Mouse (Mus musculus): Measurements from ENCODE around the gene Rictor.
"Not testable (repeated sequence)": the region's sequence is repeated elsewhere in the genome, so short reads cannot be mapped to it uniquely, and the experiment has no call there.

The Rictor gene

DNA sequence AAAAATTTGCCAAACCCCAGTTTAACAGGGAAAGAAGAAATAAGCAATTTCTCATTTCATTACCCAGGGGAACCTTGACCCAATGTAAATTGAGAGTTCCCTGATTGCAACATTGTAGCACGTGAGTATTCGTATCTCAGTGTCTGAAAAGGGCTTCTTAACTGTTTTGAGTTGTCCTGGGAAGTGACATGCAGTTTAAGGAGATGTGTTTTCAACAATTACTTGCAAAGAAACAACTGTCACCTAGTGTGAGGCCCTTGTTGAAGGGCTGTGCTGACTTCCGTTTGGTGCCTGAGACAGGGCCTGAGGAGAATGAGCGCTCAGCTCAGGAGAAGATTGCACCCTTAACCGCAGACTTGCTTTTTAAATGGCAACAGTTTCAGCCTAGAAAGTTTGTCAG lies 24.9 kb downstream of the Rictor start:
- in situ Hi-C loops (cut with MseI, MboI): no loop called here

DNA sequence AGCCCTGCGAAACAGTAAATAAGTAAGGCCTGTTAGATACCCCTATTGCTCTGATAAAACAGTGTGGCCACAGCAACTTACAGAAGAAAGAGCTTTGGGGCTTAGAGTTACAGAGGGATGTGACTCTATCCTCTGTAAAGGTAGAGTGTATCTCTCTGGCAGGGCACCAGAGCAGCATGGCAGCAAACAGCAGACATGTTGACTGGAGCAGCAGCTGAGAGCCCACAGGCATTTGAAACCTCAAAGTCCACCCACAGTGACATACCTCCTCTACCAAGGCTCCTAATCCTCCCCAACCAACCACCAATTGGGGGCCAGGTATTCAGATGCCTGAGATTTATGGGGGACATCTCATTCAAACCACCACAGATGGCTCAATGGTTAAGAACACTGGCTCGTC lies 31.0 kb downstream of the Rictor start:
- in situ Hi-C loops (cut with MseI, MboI): no loop called here

DNA sequence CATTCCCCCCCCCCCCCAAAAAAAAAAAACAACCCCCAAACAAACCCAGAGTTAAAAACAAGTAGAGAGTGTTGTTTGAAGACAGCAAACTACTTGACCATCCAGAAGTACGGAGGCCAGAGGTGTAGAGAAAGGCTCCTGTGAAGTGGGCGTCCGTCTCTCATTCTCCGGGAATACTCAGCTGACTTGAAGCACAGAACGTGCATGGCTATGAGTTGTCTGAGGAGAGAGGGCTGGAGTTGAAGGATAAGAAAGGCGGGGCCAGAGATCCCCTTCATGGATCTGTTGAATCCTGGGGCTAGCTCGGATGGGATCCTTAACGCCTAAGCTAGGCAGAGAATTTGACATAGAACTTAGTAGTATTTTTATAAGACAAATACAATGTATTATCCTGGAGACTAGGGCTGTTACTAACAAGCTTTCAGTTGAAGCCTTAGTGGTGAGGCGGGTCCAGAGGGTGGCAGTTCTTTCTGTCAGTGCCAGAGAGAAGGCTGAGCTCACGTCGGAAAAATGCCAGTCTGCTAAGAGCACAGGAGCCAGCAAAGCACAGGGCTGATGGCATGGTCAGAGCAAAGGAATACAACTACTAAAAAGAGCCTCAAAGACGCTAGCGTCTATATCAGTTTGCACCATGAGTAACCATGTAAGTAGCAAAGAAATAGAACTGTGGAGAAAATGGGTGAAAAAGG lies 34.3 kb downstream of the Rictor start:
- in situ Hi-C loops (cut with MseI, MboI): no loop called here

DNA sequence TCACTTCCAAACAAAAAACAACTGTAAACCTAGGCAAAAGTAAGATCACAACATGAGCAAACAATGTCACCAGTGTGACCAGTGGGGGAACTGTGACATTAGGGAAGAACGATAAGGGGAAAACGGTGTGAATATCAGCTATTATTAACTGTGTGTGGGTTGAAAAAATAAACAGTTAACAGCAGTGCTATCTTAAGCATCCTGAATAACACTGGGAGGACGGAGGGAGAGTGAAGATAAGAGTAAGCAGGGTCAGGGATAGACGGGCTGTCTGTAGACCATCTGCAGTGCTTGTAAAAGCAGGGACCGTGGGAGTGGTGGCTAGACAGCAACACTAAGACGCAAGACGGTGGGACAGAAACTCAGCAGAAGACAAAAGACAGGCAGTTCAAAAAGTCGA lies 35.5 kb downstream of the Rictor start:
- in situ Hi-C loops (cut with MseI, MboI): no loop called here

DNA sequence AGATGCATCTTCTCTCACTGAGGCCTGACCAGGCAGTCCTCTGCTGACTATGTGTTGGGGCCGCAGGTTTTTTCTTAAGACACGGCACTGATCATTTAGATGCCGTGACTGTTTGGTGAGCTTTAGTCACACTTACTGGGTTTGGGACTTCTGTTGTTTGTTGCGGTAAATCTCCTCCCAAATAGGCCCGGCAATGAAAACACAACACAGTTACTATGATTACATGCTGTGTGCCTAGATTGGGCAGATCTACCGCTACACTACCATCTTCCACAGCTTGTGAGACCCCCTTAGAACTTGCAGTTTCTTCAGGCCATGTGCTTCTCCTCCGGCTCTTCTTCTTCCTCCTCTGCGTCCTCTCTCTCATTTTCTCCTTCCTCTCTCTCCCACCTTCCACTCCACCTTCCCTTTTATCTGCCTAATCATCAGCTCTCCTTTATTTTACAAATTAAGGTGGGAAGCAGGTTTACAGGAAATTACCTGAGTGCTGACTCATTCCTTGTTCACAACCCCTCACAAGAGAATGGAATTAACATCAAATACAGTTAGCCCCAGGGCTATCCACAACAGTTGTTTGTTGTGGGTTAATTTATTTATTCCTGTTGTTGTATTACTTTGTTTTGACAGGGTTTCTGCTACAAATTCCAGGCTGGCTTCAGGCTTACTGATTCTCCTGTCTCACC lies 38.3 kb downstream of the Rictor start:
- in situ Hi-C loops (cut with MseI, MboI): not testable (repeated sequence)

- in situ Hi-C loops (cut with MseI, MboI): no loop called here
Measured at GRCm38 (mm10) chr15:6747001-6747400, 38.8 kb downstream of the Rictor start.

- in situ Hi-C loops (cut with MseI, MboI): no loop called here
Measured at GRCm38 (mm10) chr15:6754400-6754799, 46.2 kb downstream of the Rictor start.

DNA sequence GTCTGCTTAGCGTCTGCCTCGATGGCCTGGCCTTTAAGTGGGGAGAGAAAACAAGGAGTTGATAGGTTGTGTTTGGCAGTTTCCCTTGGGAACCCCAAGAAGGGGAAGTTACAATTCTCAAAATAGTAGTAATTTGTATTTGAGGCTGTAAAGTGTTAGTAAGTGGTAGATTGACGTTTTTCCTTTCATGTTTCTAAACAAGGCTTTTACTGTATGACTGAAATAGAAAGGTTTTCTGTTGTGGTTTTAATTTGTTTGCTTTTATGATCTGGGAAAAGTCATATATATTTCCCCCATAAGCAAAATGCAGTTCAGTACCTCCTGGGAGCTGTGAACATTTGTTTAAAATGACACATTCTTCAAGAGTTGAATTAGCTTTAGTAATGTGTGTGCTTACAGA lies 64.1 kb downstream of the Rictor start:
- in situ Hi-C loops (cut with MseI, MboI): no loop called here

DNA sequence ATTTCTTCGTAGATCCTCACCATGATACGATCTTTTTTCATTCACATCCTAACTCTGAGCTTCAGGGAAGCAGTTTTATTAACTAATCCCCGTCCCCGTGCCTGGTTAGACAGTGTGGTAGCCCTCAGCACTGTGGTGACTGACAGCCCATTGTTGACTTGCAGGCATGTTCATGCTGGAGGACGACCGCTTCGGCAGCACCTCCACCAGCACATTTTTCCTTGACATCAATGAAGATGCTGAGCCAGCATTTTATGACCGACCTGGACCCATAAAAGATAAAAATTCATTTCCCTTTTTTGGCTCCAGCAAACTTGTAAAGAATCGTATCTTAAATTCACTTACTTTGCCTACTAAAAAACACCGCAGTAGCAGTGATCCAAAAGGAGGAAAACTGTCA lies 78.0 kb downstream of the Rictor start:
- in situ Hi-C loops (cut with MseI, MboI): no loop called here

- in situ Hi-C loops (cut with MseI, MboI): no loop called here
Measured at GRCm38 (mm10) chr15:6787236-6787635, 79.1 kb downstream of the Rictor start.

DNA sequence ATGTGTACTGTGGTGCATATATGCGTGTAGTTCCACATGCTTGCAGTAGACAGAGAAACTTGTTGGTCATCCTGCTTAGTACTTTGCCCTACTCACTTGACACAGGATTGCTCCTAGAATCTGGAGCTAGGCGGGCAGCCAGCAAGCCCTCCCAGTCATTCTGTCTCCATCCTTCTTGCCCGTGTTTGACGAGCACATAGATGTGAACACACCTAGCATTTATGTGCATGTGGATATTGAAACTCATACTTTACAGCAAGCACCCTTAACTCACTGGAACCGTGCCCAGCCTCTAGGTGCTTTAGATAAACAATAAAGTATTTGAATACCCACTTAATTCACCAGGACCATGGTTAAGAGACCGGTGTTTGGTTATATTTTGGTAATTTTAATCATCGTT lies 81.8 kb downstream of the Rictor start:
- in situ Hi-C loops (cut with MseI, MboI): no loop called here

DNA sequence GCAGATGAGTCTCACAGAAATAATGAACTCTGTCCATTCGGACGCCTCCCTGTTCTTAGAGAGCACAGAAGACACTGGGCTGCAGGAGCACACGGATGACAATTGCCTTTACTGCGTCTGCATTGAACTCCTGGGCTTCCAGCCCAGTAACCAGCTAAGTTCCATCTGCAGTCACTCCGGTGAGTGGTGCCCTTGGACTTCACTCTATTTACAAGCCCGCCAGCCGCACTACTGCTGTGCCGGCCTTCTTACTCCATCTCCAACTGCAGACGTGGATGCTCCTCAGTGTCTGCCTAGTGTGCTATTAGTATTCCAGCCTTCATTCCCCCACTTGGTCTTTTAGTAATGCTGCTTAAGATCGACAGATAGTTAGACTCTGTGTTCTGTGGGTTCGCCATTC lies 83.5 kb downstream of the Rictor start:
- in situ Hi-C loops (cut with MseI, MboI): no loop called here

GRCm38 (mm10) chr15:6792846-6793245 lies 84.7 kb downstream of the Rictor start:
- in situ Hi-C loops (cut with MseI, MboI): no loop called here

- in situ Hi-C loops (cut with MseI, MboI): not testable (repeated sequence)
Measured at GRCm38 (mm10) chr15:6801212-6801611, 93.0 kb downstream of the Rictor start.

GRCm38 (mm10) chr15:6815807-6816206 lies 107.6 kb downstream of the Rictor start:
- in situ Hi-C loops (cut with MseI, MboI): no loop called here

DNA sequence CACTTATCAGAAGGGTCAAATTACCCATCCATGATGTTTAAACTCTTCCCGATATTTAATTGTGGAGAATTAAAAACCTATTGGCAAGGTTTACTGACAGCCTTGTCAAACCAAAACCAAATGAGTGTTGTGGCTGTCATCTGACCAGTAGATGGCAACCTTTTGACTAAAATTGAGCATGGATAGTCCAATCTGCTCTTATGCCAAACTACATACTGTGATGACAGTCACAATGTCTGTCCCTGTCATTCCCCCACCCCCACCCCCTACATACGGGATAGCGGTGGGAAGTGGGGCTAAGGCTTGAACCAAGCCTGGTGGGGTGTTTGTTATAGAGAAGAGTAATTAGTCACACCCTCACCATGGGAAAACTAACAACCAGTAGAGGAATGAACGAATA lies 132.0 kb downstream of the Rictor start:
- in situ Hi-C loops (cut with MseI, MboI): no loop called here

DNA sequence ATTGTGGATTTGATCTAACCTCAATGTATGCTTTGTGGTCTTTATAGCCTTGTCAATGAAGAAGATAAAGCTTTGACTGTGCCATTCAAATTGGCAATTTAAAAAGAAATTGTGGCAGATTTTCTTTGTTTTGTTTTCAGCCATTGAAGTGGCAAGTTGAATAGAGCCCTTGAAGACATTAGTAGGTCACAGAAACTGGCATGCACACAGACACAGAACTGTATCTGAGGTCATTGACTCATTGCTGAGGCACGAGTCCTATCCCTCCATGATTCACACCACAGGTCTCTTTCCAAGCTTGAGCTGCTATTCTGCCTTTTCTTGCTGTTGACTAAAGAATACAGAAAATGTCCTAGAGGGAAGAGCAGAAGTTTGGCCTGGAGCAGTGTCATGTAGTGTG lies 141.7 kb downstream of the Rictor start:
- in situ Hi-C loops (cut with MseI, MboI): no loop called here
